Mouse (Mus musculus) ES-E14 (cell line): ENCODE results near the gene Pcsk4.

ENCODE experiments used
- CHD2 ChIP-seq: IDR thresholded peaks from 2 replicates; pipeline ENCODE4 v1.6.1; 2014; ENCODE audit warnings: mild to moderate bottlenecking, low read depth, low read length, inconsistent platforms
- MAFK ChIP-seq: IDR thresholded peaks from 2 replicates; pipeline ENCODE4 v1.6.1; 2014; ENCODE audit warnings: mild to moderate bottlenecking, low read depth, low read length, inconsistent platforms; ENCODE audit not compliant: insufficient read depth
- ZC3H11A ChIP-seq: IDR thresholded peaks from 2 replicates; pipeline ENCODE4 v1.6.1; 2012; ENCODE audit warnings: low read depth, mild to moderate bottlenecking, inconsistent platforms, low read length, borderline replicate concordance
- ZNF384 ChIP-seq: IDR thresholded peaks from 2 replicates; pipeline ENCODE4 v1.6.1; 2012; ENCODE audit warnings: low read depth, low read length, inconsistent platforms

GRCm38 (mm10) chr10:80316359-80316781 lies 12.9 kb downstream of the Pcsk4 start:
- TF ChIP-seq ZNF384 = no peak
- TF ChIP-seq CHD2 = no peak
- TF ChIP-seq MAFK = no peak
- TF ChIP-seq ZC3H11A = no peak
